Mouse (Mus musculus) thymus, adult 2 months (tissue): ENCODE data around the gene Phf1.

ENCODE experiments used
- CTCF ChIP-seq: fragments of 200-500 bp; IDR thresholded peaks from 2 replicates; pipeline ENCODE4 v1.5.1; 2012; ENCODE audit warnings: mild to moderate bottlenecking, control low read depth, low read length, moderate library complexity, borderline replicate concordance; ENCODE audit not compliant: control insufficient read depth, poor library complexity, insufficient read depth; ENCODE audit errors: extremely low read depth
- POLR2A ChIP-seq: fragments of 200-500 bp; IDR thresholded peaks from 2 replicates; pipeline ENCODE4 v1.6.1; 2012; ENCODE audit warnings: mild to moderate bottlenecking, low read length, control low read depth, moderate library complexity; ENCODE audit not compliant: control insufficient read depth, poor library complexity, insufficient read depth; ENCODE audit errors: extremely low read depth

GRCm38 (mm10) chr17:26883585-26883984, 49.3 kb upstream of the Phf1 start:
- TF ChIP-seq POLR2A (no peak), CTCF (no peak)
